Mouse (Mus musculus): Measurements from ENCODE around the gene Ddx46. TPM values are rescaled to one million over a fixed set of nuclear protein-coding genes. Genes with fewer than 3 reads are reported as not detected.

Ddx46 gene
- total RNA-seq, 2 experiments from 2014 or later, result 57.1 to 57.2 TPM

- DNase-seq (ENCODE audit: low spot score in 2 of 2), result no peak
Measured at GRCm38 (mm10) chr13:55715908-55716510, 81.2 kb downstream of the Ddx46 start.

- DNase-seq (ENCODE audit: low spot score in 2 of 2), result no peak
Measured at GRCm38 (mm10) chr13:55721516-55721915, 86.7 kb downstream of the Ddx46 start.

- no peak for DNase-seq (ENCODE audit: low spot score in 2 of 2)
Measured at GRCm38 (mm10) chr13:55721995-55722394, 87.2 kb downstream of the Ddx46 start.

- DNase-seq (ENCODE audit: low spot score in 2 of 2), result no peak
Measured at GRCm38 (mm10) chr13:55726598-55727119, 91.8 kb downstream of the Ddx46 start.

GRCm38 (mm10) chr13:55727120-55727838 lies 92.5 kb downstream of the Ddx46 start, which contains the start of gene Pcbd2:
TSS of gene Pcbd2 (plus strand) at chr13:55727368.
- peak; percentile 74 to 87 for DNase-seq (ENCODE audit: low spot score in 2 of 2)

- DNase-seq (ENCODE audit: low spot score in 2 of 2), result peak in 1 of 2 experiments; percentile 47
Measured at GRCm38 (mm10) chr13:55727839-55728238, 93.0 kb downstream of the Ddx46 start.

- DNase-seq (ENCODE audit: low spot score in 2 of 2), result no peak
Measured at GRCm38 (mm10) chr13:55730716-55731115, 95.9 kb downstream of the Ddx46 start.

Other genes starting within 250 kb of the Ddx46 start
- gene Slc34a1, start 236.8 kb upstream of the Ddx46 start, total RNA-seq (2021), result 100 to 1,000 TPM in 1 of 2 experiments, 1 to 10 TPM in 1; 3.5 to 132 TPM
- not detected for gene Pfn3, start 219.8 kb upstream of the Ddx46 start, total RNA-seq (2021)
- 10 to 100 TPM in 1 of 2 experiments, 1 to 10 TPM in 1; 1.3 to 36.6 TPM for gene F12, start 208.2 kb upstream of the Ddx46 start, total RNA-seq (2021)
- gene Grk6, start 190.0 kb upstream of the Ddx46 start, total RNA-seq (2021), result 10 to 100 TPM; 54.3 to 56.7 TPM
- gene Prr7, start 170.8 kb upstream of the Ddx46 start, total RNA-seq (2021), result 1 to 10 TPM; 6.4 to 8.0 TPM
- gene Dbn1, start 146.9 kb upstream of the Ddx46 start, total RNA-seq (2021), result 10 to 100 TPM; 56.4 to 75.6 TPM
- gene Pdlim7, start 121.4 kb upstream of the Ddx46 start, total RNA-seq (2021), result 10 to 100 TPM; 44.5 to 47.1 TPM
- gene Dok3, start 105.7 kb upstream of the Ddx46 start, total RNA-seq (2021), result 1 to 10 TPM; 2.6 to 4.7 TPM
- gene Ddx41, start 98.4 kb upstream of the Ddx46 start, total RNA-seq (2021), result 10 to 100 TPM; 54.0 to 57.4 TPM
- gene Fam193b, start 63.9 kb upstream of the Ddx46 start, total RNA-seq (2021), result 10 to 100 TPM; 61.6 to 76.7 TPM
- gene Tmed9, start 61.3 kb upstream of the Ddx46 start, total RNA-seq (2021), result 100 to 1,000 TPM; 167 to 169 TPM
- gene B4galt7, start 35.1 kb upstream of the Ddx46 start, total RNA-seq (2021), result 10 to 100 TPM; 16.5 to 18.8 TPM
- 10 to 100 TPM; 40.7 to 41.4 TPM for gene Caml, start 12.0 kb upstream of the Ddx46 start, total RNA-seq (2021)
- 10 to 100 TPM; 64.5 to 66.0 TPM for gene B230219D22Rik, start 58.1 kb downstream of the Ddx46 start, total RNA-seq (2021)
- 10 to 100 TPM; 53.9 to 54.3 TPM for gene Txndc15, start 79.6 kb downstream of the Ddx46 start, total RNA-seq (2021)
- 10 to 100 TPM; 55.0 to 56.2 TPM for gene Pcbd2, start 92.3 kb downstream of the Ddx46 start, total RNA-seq (2021)
- under 1 TPM in 1 of 2 experiments, not detected in 1; 0.31 TPM for gene Catsper3, start 149.5 kb downstream of the Ddx46 start, total RNA-seq (2021)
- under 1 TPM in 1 of 2 experiments, not detected in 1; 0.11 TPM for gene Pitx1, start 201.2 kb downstream of the Ddx46 start, total RNA-seq (2021)